Mouse (Mus musculus) urinary bladder, postnatal 10 days (tissue): Measurements from ENCODE around the gene Tfap4.
A peak's percentile ranks its signal among the peaks of the same experiment; 100 is the strongest.
"Not testable (repeated sequence)": the region's sequence is repeated elsewhere in the genome, so short reads cannot be mapped to it uniquely, and the experiment has no call there.

ENCODE experiments used
- DNase-seq: peaks from one replicate; pipeline ENCODE4 v3.0.0; 2022; ENCODE audit warnings: low spot score

The Tfap4 gene

GRCm38 (mm10) chr16:4552829-4553550, 6.7 kb downstream of the Tfap4 start:
- DNase-seq, result no peak

DNA sequence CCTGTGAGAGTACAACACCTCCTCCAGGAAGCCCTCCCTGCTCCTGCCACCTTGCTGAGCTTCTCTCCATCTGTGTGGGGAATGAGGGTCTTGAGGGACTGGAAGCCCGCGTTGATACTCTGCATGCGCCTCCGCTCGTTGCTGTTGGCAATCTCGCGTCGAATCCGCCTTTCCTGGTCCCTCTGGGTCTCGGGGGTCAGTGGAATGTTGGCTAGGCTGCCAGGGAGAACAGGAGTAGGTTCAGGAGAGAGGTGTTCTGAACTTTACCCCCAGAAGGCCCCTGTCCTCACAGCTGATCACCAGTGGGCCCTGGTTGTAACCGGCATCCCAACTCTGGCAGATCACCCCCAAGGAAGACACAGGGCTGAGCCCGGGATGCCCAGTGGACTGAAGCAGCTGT, 7.8 kb downstream of the Tfap4 start:
- DNase-seq, result no peak

- no peak for DNase-seq
Measured at GRCm38 (mm10) chr16:4551056-4551455, 8.6 kb downstream of the Tfap4 start.

DNA sequence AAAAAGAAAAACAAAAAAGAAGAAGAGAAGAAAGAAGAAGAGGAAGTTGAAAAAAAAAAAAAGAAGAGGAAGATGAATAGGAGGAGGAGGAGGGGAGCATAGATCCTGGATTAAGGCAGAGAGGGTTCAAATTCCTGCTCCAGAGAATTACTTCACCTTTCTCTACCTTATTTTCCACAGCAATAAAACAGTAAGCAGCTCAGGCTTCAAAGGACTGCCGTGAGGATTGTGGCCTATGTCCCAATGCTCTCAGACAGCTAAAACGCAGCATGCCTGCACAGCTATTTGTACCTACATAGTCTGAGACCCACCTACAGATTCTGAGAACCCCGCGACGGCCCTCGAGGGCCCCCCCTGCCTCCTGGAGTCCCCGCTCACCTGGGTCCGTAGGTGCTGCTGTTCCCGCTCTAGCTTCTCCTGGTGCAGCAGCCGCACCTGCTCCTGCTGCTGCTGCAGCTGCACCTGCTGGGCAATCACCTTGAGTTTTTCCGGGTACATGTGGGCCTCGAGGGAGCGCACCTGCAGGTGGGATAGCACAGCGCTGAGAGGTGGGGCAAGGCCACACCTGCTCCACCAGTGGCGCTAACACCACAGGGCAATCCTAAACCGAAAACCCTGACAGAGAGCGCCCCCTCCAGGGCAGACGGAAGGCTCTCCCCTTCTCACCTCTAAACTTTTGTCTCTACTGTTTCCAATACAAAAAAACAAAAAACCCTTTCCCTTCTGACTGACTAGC, 10.5 kb downstream of the Tfap4 start:
- no peak for DNase-seq

GRCm38 (mm10) chr16:4547611-4548010, 12.0 kb downstream of the Tfap4 start:
- DNase-seq, result no peak

- DNase-seq, result no peak
Measured at GRCm38 (mm10) chr16:4546838-4547237, 12.8 kb downstream of the Tfap4 start.

DNA sequence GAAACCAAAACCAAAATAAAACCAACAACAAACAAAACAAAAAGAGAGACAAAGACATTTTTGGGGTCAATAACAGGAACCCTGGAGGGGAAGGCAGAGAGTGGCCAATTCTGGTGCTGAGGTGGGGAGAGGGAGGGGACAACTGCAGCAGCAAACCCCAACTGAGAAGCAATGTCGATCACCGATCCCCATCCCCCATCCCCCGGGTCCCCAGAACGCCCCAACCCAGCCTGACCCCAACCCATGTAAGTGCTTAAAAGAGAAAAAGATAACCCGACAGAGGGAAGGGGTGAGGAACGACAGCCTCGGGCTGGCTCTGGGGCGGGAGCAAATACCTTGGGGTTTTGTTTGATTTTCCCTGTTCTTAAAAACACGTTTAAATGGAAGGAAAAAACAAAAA, 14.8 kb downstream of the Tfap4 start:
- no peak for DNase-seq

- DNase-seq, result no peak
Measured at GRCm38 (mm10) chr16:4543266-4543665, 16.4 kb downstream of the Tfap4 start.

- no peak for DNase-seq
Measured at GRCm38 (mm10) chr16:4542236-4542774, 17.3 kb downstream of the Tfap4 start.

- DNase-seq, result peak; percentile 99
Measured at GRCm38 (mm10) chr16:4541501-4542198, 18.0 kb downstream of the Tfap4 start, which contains the start of gene Srl. TSS of gene Srl (minus strand) at chr16:4541816.

DNA sequence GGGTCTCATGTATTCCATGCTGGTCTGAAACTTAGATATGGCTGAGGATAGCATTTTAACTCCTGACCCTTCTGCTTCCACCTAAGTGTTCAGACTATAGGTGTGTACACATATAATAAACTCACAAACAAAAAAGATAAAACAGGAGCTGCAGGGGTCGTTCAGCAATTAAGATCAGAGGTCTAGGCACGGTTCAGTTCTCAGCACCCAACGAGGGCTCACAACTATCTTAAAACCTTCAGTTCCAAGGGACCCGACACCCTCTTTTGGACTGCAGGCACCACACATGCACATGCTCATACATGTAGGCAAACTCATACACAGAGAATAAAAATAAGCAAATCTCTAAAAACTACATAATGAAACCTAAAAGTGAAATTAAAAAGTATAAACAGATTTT, 18.6 kb downstream of the Tfap4 start:
- DNase-seq, result no peak

DNA sequence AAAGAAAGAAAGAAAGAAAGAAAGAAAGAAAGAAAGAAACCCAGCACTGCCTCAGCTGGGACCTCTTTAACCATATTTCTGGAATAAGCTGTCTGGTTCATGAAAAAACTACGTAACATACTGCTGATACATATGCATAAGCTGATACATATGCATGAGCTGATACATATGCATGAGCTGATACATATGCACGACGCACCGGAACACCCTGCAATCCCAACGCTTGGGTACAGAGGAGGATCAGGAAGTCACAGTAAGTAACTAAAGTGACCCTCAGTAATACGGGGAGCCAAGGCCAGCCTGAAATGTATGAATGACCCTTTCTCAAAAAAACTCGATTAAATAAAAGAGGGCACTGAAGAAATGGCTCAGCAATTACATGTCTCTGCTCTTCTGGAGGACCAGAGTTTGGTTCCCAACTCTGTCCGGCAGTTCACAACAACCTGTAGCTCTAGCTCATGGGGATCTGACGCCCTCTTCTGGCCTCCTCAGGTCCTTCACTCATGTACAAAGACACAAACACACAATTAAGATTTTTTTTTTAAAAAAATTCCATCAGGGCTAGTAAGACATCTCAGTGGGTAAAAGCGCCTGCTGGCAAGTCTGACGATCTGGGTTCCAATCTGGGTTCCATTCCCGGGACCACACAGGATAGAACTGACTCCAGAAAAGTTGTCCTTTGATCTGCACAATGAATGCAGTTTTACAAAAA, 19.4 kb downstream of the Tfap4 start:
- DNase-seq, result no peak

DNA sequence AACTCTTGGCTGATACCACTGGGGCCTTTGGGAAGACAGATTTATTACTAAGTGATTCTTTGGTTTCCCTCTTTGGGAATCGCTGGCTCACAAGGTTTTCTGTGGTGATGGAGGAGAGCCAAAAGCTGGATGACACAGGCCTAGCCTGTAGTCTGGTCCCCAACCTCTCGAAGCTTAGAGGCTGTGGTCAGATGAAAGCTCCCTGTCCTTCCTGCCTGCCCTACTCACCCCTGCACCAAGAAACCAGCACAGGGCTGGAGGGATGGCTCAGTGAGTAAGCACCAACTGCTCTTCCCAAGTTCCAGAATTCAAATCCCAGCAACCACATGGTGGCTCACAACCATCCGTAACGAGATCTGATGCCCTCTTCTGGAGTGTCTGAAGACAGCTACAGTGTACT, 20.1 kb downstream of the Tfap4 start:
- DNase-seq, result no peak

- no peak for DNase-seq
Measured at GRCm38 (mm10) chr16:4537616-4538358, 21.9 kb downstream of the Tfap4 start.

DNA sequence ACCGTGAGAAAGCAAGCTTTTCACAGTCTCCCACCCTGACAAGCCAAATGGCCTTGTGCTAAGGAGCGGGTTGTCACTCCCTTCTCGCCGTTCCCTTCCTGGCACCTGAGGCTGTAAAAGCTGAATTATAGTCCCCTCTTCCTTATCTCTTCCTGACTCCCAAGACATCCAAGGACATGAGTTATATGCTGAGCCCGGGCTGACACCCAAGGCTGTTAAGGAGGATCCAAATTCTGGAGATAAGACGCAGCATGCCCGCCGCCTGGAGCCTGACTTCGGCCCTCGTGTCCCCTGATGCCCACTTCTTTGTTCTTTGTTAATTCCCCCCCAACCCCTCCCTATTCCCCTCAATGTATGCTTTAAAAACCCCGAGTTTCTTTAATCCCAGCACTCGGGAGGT, 32.3 kb downstream of the Tfap4 start:
- DNase-seq, result not testable (repeated sequence)

DNA sequence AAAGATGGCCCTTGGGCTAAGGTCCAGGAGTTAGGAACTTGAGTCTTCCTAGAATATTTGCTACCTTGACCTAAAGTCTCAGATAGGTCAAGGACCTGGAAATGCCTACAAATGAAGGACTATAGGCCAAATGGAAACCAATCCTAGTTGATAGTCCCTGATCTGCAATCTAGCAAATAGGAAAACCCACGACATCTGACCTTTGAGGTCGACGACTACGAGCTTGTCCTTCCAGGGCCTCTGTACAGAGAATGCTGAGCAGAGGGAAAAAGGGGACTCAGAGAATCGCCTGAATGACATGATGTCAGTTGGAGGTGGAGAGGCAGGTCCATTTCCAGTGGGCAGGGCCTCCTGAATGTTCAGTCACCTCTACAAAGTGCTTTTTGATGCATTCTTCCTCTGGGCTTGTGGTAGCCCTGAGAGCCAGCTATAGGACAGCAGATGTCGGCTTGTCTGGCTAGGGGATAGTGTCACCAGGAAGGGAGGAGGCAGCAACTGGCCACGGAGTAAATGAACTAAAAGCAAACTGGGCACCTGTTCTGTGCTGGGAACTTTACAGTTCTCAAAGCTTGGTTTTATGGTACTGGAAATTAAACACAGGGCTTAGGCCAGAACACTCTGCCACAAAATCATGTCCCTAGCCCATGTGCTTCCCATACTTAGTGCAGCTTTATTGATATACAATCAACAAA, 36.2 kb downstream of the Tfap4 start:
- DNase-seq, result no peak

DNA sequence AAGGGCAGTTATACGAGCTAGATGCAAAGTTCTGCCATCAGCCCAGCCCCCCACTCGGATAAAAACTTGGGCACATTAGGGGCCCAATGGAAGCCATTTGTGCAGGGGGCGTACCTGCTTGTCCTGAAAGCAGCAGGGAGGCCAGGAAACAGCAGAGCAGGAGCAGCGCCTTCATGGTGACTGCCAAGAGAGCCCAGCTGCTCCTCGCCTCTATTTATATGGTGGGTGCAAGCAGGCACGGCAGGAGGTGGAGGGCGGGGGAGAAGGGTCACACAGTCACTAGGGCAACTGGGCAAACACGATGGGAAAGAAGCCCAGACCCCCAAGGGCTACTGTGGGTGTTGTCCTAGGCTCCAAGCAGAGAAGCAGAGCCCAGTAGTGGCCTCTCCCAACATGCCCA, 36.8 kb downstream of the Tfap4 start:
- no peak for DNase-seq

DNA sequence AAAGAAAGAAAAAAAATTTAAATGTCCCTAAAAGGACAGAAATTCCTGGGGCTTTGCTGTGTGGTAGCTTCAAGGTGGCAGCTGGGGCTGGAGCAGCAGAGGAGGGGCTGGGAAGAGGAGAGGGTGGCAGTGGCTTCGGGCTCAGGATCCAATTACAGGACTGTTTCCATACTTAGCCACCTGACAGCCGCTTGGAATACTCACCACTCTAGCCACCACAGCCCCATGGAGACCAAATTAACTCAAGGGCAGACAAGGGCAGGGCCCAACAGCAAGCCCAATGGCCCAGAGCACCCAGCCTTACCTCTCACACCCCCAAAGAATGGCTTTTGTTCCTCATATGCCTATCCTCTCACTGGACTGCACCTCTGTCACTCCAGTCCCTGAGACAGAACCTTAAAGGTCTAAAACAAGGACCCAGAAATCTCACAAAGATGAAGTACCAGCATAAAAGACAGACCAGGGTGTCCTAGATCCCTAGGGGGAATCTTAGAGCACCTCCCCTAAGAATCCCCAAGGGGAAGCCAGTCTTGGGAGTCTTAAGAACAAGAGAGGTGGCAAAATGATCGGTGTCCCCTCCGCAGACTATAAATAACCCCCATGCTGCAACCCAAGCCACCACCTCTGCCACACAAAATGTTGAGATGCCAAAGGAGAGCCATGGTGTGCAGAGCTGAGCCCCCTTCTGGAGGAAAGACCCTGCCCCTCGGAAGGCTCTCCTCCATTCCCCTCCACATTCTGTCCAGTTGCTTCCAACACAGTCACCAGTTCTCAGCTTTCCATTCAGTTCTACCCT, 37.7 kb downstream of the Tfap4 start:
- no peak for DNase-seq

- DNase-seq, result no peak
Measured at GRCm38 (mm10) chr16:4521074-4521667, 38.5 kb downstream of the Tfap4 start.

DNA sequence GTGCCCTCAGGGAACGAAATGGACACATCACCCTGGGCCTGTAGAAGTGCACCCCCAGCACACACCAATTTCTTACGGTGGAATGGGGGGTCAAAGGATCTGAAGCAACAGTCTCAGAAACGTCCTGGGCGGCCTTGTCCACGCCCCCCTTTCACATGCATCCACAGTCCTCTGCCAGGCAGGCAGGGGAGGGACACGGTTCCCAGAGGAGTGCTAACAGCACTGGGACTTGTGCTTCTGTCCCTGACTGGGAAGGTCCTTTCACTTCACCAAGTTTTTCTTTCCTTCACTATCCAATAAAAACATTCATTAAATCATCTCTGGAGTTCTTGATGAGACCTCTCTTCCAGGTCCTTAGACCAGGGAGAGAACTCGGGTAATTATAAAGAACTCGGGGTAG, 39.0 kb downstream of the Tfap4 start:
- no peak for DNase-seq
